ENCODE assay signal across 26 mouse cellular contexts in genomic region chr7:94283031-94283609, GRCm38 (mm10).
DNase-seq lines count a peak whose midpoint lies in the region; ATAC-seq and TF ChIP-seq lines count a peak whose summit lies in the region.
"Had no signal": no experiment of that assay in that cellular context is flagged by ENCODE, and none has a peak within 500 bp of the region (broad histone marks: within the 10 kb centered on the region; RNA-seq: fewer than 3 reads in every experiment).

No protein-coding gene starts in this region.

- peak; percentile 42 for DNase-seq in hindbrain, postnatal 0 days (ENCODE audit: low spot score)
- peak; percentile 72 for DNase-seq in retina, embryonic 14.5 days (ENCODE audit: low spot score)
- no peak for DNase-seq in right cerebral cortex, postnatal 10 days (ENCODE audit: low spot score in 2 of 2)
- no peak for DNase-seq in layer of hippocampus, postnatal 36 days
- DNase-seq: adrenal gland, postnatal 36 days; cerebellum, adult 11-12 months; cerebellum, postnatal 10 days; gastrocnemius, postnatal 10 days; heart, adult 18-20 months; heart, postnatal 10 days; kidney, adult 9 months; kidney, postnatal 14 days; thymus, adult 2 months; thymus, postnatal 4 days had no signal

- H3K27me3 ChIP-seq in forebrain, embryonic 16.5 days (replicated peaks; ENCODE audit: control insufficient read depth, insufficient read depth, low read length): no peaks in the 10 kb centered on the region
- H3K27me3 ChIP-seq in forebrain, embryonic 15.5 days: no peaks in the 10 kb centered on the region
- H3K27me3 ChIP-seq in midbrain, embryonic 12.5 days: no peaks in the 10 kb centered on the region
- no peaks in the 10 kb centered on the region for H3K27me3 ChIP-seq in midbrain, embryonic 13.5 days
- H3K27me3 ChIP-seq in hindbrain, postnatal 0 days (ENCODE audit: insufficient read depth, low read length): no peaks in the 10 kb centered on the region
- H3K27me3 ChIP-seq: embryonic facial prominence, embryonic 12.5 days; heart, embryonic 12.5 days; hindbrain, embryonic 15.5 days; Patski had no signal

- WGBS in forebrain, embryonic 16.5 days: 49% methylated on average over 3 of the region's 3 CpGs
- WGBS in forebrain, embryonic 15.5 days: 41% methylated on average over 3 of the region's 3 CpGs
- 77% methylated on average over 3 of the region's 3 CpGs for WGBS in midbrain, embryonic 12.5 days
- 69% methylated on average over 3 of the region's 3 CpGs for WGBS in midbrain, embryonic 13.5 days
- WGBS in hindbrain, postnatal 0 days: 63% methylated on average over 3 of the region's 3 CpGs

- no peak overlapping the region for H3K27ac ChIP-seq in forebrain, embryonic 16.5 days (ENCODE audit: low read length)
- H3K27ac ChIP-seq in forebrain, embryonic 15.5 days (replicated peaks): no peak overlapping the region
- no peak overlapping the region for H3K27ac ChIP-seq in midbrain, embryonic 12.5 days (replicated peaks)
- no peak overlapping the region for H3K27ac ChIP-seq in midbrain, embryonic 13.5 days
- H3K27ac ChIP-seq in hindbrain, postnatal 0 days: no peak overlapping the region
- H3K27ac ChIP-seq: embryonic facial prominence, embryonic 12.5 days; hindbrain, embryonic 15.5 days; macrophage; stomach, postnatal 0 days had no signal

- ATAC-seq in forebrain, embryonic 16.5 days: peak; percentile 49; the same call in 1 of the 2 replicates
- no peak for ATAC-seq in forebrain, embryonic 15.5 days (replicated peaks)
- 0 out of 2 replicates have a peak, but pooled peaks have one; percentile 38 for ATAC-seq in midbrain, embryonic 12.5 days (ENCODE audit: low FRiP score, low read depth)
- no peak for ATAC-seq in midbrain, embryonic 13.5 days
- no peak for ATAC-seq in hindbrain, postnatal 0 days
- ATAC-seq: intestine, embryonic 16.5 days; Patski had no signal

- H3K4me1 ChIP-seq in forebrain, embryonic 16.5 days (replicated peaks; ENCODE audit: control insufficient read depth, insufficient read depth, low read length): no peaks in the 10 kb centered on the region
- no peaks in the 10 kb centered on the region for H3K4me1 ChIP-seq in forebrain, embryonic 15.5 days
- H3K4me1 ChIP-seq in midbrain, embryonic 12.5 days: no peaks in the 10 kb centered on the region
- peaks cover 2% of the 10 kb centered on the region; the same call in 1 of the 2 replicates for H3K4me1 ChIP-seq in midbrain, embryonic 13.5 days (replicated peaks)
- H3K4me1 ChIP-seq in hindbrain, postnatal 0 days (ENCODE audit: insufficient read depth, low read length): no peaks in the 10 kb centered on the region
- H3K4me1 ChIP-seq: embryonic facial prominence, embryonic 12.5 days; heart, embryonic 12.5 days had no signal

- no peaks in the 10 kb centered on the region for H3K9me3 ChIP-seq in forebrain, embryonic 16.5 days (ENCODE audit: control insufficient read depth, low read length)
- H3K9me3 ChIP-seq in forebrain, embryonic 15.5 days: no peaks in the 10 kb centered on the region
- no peaks in the 10 kb centered on the region for H3K9me3 ChIP-seq in midbrain, embryonic 12.5 days
- no peaks in the 10 kb centered on the region for H3K9me3 ChIP-seq in midbrain, embryonic 13.5 days
- no peaks in the 10 kb centered on the region for H3K9me3 ChIP-seq in hindbrain, postnatal 0 days (ENCODE audit: low read length)
- H3K9me3 ChIP-seq: embryonic facial prominence, embryonic 12.5 days; heart, embryonic 12.5 days; hindbrain, embryonic 15.5 days had no signal

- H3K4me3 ChIP-seq in forebrain, embryonic 16.5 days (replicated peaks; ENCODE audit: low read length): no peak overlapping the region
- no peak overlapping the region for H3K4me3 ChIP-seq in forebrain, embryonic 15.5 days
- H3K4me3 ChIP-seq in midbrain, embryonic 12.5 days: no peak overlapping the region
- no peak overlapping the region for H3K4me3 ChIP-seq in midbrain, embryonic 13.5 days (replicated peaks)
- H3K4me3 ChIP-seq in hindbrain, postnatal 0 days (ENCODE audit: low read length): no peak overlapping the region
- H3K4me3 ChIP-seq: embryonic facial prominence, embryonic 12.5 days; erythroblast, embryonic 14.5 days; heart, embryonic 12.5 days; hindbrain, embryonic 15.5 days had no signal

- H3K4me2 ChIP-seq in forebrain, embryonic 16.5 days (ENCODE audit: low read length): no peak overlapping the region
- no peak overlapping the region for H3K4me2 ChIP-seq in forebrain, embryonic 15.5 days (replicated peaks)
- H3K4me2 ChIP-seq in midbrain, embryonic 12.5 days (replicated peaks): no peak overlapping the region
- no peak overlapping the region for H3K4me2 ChIP-seq in midbrain, embryonic 13.5 days (replicated peaks)
- no peak overlapping the region for H3K4me2 ChIP-seq in hindbrain, postnatal 0 days (ENCODE audit: low read depth, low read length)
- H3K4me2 ChIP-seq: embryonic facial prominence, embryonic 12.5 days; heart, embryonic 12.5 days; hindbrain, embryonic 15.5 days had no signal

- TF ChIP-seq CTCF in hindbrain, postnatal 0 days (IDR thresholded peaks at IDR 0.05; ENCODE audit: low read depth): no peak

- H3K9ac ChIP-seq in forebrain, embryonic 16.5 days (replicated peaks; ENCODE audit: low read depth, low read length): no peak overlapping the region
- H3K9ac ChIP-seq in forebrain, embryonic 15.5 days (replicated peaks): no peak overlapping the region
- H3K9ac ChIP-seq in midbrain, embryonic 12.5 days (replicated peaks): no peak overlapping the region
- no peak overlapping the region for H3K9ac ChIP-seq in midbrain, embryonic 13.5 days (replicated peaks)
- H3K9ac ChIP-seq in hindbrain, postnatal 0 days (replicated peaks; ENCODE audit: low read length): no peak overlapping the region
- H3K9ac ChIP-seq: embryonic facial prominence, embryonic 12.5 days; heart, embryonic 12.5 days; hindbrain, embryonic 15.5 days had no signal

- H3K36me3 ChIP-seq in forebrain, embryonic 16.5 days (ENCODE audit: control insufficient read depth, insufficient read depth): no peaks in the 10 kb centered on the region
- H3K36me3 ChIP-seq in forebrain, embryonic 15.5 days: no peaks in the 10 kb centered on the region
- H3K36me3 ChIP-seq in midbrain, embryonic 12.5 days: no peaks in the 10 kb centered on the region
- no peaks in the 10 kb centered on the region for H3K36me3 ChIP-seq in midbrain, embryonic 13.5 days
- no peaks in the 10 kb centered on the region for H3K36me3 ChIP-seq in hindbrain, postnatal 0 days (ENCODE audit: insufficient read depth, low read length)
- H3K36me3 ChIP-seq: embryonic facial prominence, embryonic 12.5 days; heart, embryonic 12.5 days; hindbrain, embryonic 15.5 days had no signal

Comparison
In these comparisons a context has a peak if more than half of its experiments do, and no peak if none do; other contexts are left out.
1. ATAC-seq: peak in forebrain, embryonic 16.5 days (single experiment) and midbrain, embryonic 12.5 days (single experiment); none in forebrain, embryonic 15.5 days (single experiment), midbrain, embryonic 13.5 days (single experiment) and hindbrain, postnatal 0 days (single experiment).
2. DNase-seq: peak in hindbrain, postnatal 0 days (single experiment) and retina, embryonic 14.5 days (single experiment); none in right cerebral cortex, postnatal 10 days (0 of 2) and layer of hippocampus, postnatal 36 days (0 of 2).